Mouse (Mus musculus): Measurements from ENCODE around the gene Scd3. TPM values are rescaled to one million over a fixed set of nuclear protein-coding genes. Genes with fewer than 3 reads are reported as not detected.
A peak's percentile ranks its signal among the peaks of the same experiment; 100 is the strongest.
"Not testable (repeated sequence)": the region's sequence is repeated elsewhere in the genome, so short reads cannot be mapped to it uniquely, and the experiment has no call there.

Gene Scd3
- polyA plus RNA-seq, 1 experiment from 2014 or later, result 1.4 TPM

DNA sequence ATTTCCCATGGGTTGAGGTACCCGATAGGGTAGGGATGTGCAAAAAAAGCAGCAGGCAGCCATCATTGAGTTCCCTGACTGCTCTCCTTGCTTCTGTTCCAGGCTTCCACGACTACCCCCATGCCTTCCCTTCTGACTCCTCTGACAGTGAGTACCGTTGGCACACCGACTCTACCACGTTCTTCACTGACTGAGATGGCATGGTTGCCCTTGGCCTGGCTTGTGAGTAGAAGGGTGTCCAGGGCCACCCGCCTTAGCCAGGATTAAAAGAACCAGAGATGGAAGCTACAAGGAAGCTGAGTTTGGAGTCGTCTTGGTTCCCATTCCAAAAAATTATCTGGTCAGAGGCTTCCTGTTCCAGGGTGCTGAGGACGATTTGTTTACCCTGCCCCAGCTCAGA lies 74.9 kb downstream of the Scd3 start:
- Histone ChIP-seq H3K4me1 (peaks cover 33% of the 10 kb centered on the region), H3K9ac (replicated peaks) (no peak overlapping the region), H3K4me3 (no peak overlapping the region), H3K27me3 (no peaks in the 10 kb centered on the region), H3K9me3 (no peaks in the 10 kb centered on the region), H3K36me3 (no peaks in the 10 kb centered on the region), H3K4me2 (replicated peaks) (no peak overlapping the region), H3K27ac (replicated peaks) (no peak overlapping the region)
- no peak for ATAC-seq (ENCODE audit: low FRiP score, low read depth)
- 87% methylated on average over 8 of the region's 8 CpGs for WGBS

DNA sequence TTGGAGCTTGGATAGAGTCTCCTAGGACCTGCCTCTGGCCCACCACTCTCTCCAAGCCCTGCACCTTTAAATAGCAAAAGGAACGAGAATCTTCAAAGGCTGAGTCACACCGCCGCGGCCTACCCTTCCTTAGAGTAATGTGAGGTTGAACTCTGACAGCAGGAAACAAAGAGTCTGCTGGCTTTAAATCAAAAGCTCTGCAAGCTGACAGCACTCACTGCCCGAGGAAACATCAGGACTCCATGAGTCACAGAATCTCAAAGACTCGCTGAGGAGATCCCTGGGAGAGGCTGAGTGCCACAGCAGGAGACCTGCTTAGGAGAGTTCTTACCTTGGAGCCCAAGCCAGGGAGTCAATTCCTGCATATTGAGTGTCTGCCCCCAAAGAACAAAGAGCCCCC lies 77.7 kb downstream of the Scd3 start:
- H3K9ac ChIP-seq (replicated peaks), result no peak overlapping the region
- no peak overlapping the region for H3K4me3 ChIP-seq
- no peak for ATAC-seq (ENCODE audit: low FRiP score, low read depth)
- WGBS, result 4% methylated on average over 6 of the region's 6 CpGs
- no peaks in the 10 kb centered on the region for H3K9me3 ChIP-seq
- H3K4me2 ChIP-seq (replicated peaks), result 0 out of 2 replicates have a peak overlapping the region, but pooled peaks have one; percentile 1
- no peaks in the 10 kb centered on the region for H3K36me3 ChIP-seq
- no peaks in the 10 kb centered on the region for H3K27me3 ChIP-seq
- H3K27ac ChIP-seq (replicated peaks), result peak overlapping the region; percentile 60; the same call in 1 of the 2 replicates
- peaks cover 50% of the 10 kb centered on the region for H3K4me1 ChIP-seq

DNA sequence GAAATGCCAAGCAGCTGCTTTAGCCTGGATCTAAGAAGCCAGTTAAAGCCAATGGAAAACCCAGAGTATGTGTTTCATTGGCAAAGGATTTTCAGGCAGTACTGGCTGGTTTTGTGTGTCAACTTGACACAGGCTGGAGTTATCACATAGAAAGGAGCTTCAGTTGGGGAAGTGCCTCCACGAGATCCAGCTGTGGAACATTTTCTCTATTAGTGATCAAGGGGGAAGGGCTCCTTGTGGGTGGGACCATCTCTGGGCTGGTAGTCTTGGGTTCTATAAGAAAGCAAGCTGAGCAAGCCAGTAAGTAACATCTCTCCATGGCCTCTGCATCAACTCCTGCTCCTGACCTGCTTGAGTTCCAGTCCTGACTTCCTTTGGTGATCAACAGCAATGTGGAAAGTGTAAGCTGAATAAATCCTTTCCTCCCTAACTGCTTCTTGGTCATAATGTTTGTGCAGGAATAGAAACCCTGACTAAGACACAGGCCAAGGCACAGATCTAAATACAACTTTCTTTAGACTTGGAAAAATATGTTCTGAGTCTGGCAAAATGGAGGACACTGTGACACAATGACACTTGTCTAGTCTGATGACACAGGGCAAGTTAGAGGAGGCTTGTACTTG lies 78.9 kb downstream of the Scd3 start:
- H3K9me3 ChIP-seq; H3K27me3 ChIP-seq; H3K4me2 ChIP-seq (replicated peaks); ATAC-seq (ENCODE audit: low FRiP score, low read depth); H3K9ac ChIP-seq (replicated peaks); H3K4me3 ChIP-seq; H3K36me3 ChIP-seq: not testable (repeated sequence)
- peak overlapping the region; percentile 94 for H3K27ac ChIP-seq (replicated peaks)
- 60% methylated on average over 1 of the region's 1 CpGs for WGBS
- peaks cover 45% of the 10 kb centered on the region for H3K4me1 ChIP-seq

DNA sequence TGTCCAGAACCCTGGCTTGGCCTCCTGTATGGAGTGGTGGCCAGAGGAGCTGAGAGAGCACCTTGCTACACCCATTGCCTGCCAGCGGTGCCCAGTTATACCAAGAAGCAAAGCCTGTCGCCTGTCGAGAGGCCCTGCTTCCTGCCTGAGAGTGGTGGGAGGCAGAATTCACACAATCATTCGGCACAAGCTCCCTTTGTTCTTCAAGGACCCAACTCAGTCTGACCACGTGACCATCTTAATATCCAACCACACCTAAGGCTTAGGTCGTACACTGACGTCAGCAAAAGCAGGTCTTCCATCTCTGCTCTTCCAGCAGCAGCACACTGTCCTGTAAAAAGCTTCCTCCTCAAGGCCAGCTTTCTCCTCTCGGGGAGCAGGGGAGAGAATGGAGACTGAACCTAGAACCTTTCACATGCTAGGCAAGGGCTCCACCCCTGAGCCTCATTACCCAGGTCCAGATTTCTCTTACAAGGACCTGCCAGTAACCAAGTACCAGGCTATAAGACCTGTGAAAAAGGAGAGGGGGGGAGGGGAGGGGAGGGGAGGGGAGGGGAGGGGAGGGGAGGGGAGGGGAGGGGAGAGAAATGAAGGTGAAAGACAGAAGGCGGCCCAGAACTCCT lies 79.6 kb downstream of the Scd3 start:
- Histone ChIP-seq H3K36me3 (no peaks in the 10 kb centered on the region), H3K4me3 (no peak overlapping the region), H3K27ac (replicated peaks) (peak overlapping the region; percentile 94), H3K27me3 (no peaks in the 10 kb centered on the region), H3K4me1 (peaks cover 45% of the 10 kb centered on the region), H3K9ac (replicated peaks) (no peak overlapping the region; the same call in 1 of the 2 replicates), H3K4me2 (replicated peaks) (peak overlapping the region; percentile 58; the same call in 1 of the 2 replicates), H3K9me3 (no peaks in the 10 kb centered on the region)
- 40% methylated on average over 9 of the region's 9 CpGs for WGBS
- ATAC-seq (ENCODE audit: low FRiP score, low read depth), result no peak

DNA sequence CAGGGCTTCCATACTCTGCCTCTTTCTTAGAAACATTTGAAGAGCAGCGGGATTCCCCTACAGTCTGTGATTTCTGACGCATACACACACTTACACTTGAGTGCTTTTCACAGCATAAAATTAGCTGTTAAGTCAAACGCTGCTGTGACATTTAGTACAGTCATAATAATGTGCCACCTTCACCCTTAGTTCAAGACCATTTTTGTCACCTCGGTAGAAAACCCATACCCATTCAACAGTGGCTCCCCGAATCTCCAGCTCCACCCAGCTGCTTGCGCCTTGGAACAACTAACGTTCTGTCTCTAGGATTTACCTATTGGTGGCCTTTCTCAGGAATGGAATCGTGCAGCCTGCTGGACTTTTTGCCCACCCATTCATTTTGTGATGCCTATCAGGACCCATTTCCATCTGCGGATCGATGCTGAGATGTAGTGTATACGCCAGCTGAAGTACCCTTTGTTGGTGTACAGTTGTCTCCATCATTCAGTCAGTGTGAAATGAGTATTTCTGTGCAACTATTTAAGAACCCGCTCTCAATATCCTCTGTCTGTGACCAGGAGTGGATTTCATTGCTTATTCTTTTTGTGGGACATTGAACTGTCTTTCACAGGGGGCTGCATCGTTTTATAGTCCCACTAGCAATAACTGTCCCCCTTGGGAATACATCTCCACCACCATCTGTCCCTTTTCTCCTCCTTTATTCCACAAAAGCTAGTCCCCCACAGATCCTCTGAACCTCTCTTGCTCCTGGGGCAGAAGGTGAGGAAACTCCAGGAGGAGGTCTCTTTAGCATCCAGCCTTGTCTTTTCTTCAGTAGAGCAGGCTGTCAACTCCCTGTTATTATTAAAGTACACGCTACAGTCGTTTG lies 80.3 kb downstream of the Scd3 start:
- Histone ChIP-seq H3K9me3 (no peaks in the 10 kb centered on the region), H3K4me2 (replicated peaks) (peak overlapping the region; percentile 58), H3K4me1 (peaks cover 45% of the 10 kb centered on the region), H3K9ac (replicated peaks) (peak overlapping the region; percentile 26; the same call in 1 of the 2 replicates), H3K36me3 (no peaks in the 10 kb centered on the region), H3K27me3 (no peaks in the 10 kb centered on the region), H3K27ac (replicated peaks) (peak overlapping the region; percentile 94), H3K4me3 (peak overlapping the region; percentile 42)
- 29% methylated on average over 15 of the region's 15 CpGs for WGBS
- ATAC-seq (ENCODE audit: low FRiP score, low read depth), result no peak

DNA sequence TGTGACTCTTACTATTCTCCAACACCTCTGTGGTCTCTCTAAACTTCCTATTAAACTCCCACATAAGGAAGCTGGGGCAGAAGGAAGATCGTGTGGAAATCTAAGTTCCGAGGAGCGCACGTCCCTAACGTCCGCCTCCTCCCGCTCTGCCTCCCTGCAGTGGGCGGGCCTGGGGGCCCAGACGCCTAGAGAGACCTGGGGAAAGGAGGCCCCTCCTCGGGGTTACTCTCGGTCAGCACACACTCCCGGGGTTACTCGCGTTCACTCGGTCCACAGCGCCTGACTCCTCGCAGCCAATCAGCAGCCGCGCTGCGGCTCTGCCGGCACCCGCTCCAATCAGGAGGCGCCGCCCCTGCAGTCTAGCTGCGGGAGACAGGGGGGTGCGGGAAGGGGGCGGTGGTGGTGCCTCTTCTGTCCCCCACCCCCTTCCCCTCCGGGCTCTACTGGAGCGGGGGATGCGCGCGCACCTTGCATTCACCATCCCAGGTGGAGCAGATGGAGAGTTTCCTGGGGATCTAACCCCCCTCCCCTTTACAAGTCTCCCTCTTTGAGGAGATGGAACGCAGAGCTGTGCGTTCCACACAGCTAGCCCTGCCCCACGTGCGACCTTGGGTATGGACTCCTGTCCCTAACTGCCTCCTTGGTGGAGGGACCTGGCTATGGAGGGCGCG lies 81.1 kb downstream of the Scd3 start:
- peak overlapping the region; percentile 58 for H3K4me2 ChIP-seq (replicated peaks)
- 1% methylated on average over 38 of the region's 38 CpGs for WGBS
- H3K36me3 ChIP-seq, result no peaks in the 10 kb centered on the region
- H3K27ac ChIP-seq (replicated peaks), result peak overlapping the region; percentile 94
- no peaks in the 10 kb centered on the region for H3K9me3 ChIP-seq
- H3K4me1 ChIP-seq, result peaks cover 45% of the 10 kb centered on the region
- peak overlapping the region; percentile 42 for H3K4me3 ChIP-seq
- H3K27me3 ChIP-seq, result no peaks in the 10 kb centered on the region
- peak; percentile 98 for ATAC-seq (ENCODE audit: low FRiP score, low read depth)
- H3K9ac ChIP-seq (replicated peaks), result peak overlapping the region; percentile 48

DNA sequence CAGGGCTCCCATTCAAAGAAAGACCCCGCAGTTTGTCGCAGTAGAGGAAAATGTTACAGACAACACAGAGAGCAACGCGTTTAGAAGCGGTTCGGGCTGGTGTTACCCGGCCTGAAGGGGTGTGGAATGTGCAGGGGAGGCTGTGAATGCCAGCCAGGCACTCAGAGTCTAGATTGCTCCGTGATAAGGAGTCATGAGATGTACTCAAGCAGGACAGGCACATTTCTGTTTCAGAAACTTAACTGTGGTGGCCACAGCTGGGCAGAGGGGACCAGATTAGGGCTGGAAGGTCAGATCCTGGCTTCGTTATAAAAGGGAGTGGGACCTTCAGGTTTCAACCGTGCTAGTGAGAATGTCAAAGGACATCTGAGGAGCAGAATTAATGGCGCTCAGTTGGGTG lies 81.7 kb downstream of the Scd3 start:
- ATAC-seq (ENCODE audit: low FRiP score, low read depth), result no peak; the same call in 1 of the 2 replicates
- Histone ChIP-seq H3K36me3 (no peaks in the 10 kb centered on the region), H3K4me2 (replicated peaks) (peak overlapping the region; percentile 58), H3K9me3 (no peaks in the 10 kb centered on the region), H3K27me3 (no peaks in the 10 kb centered on the region), H3K9ac (replicated peaks) (peak overlapping the region; percentile 48), H3K4me1 (peaks cover 43% of the 10 kb centered on the region), H3K4me3 (peak overlapping the region; percentile 42), H3K27ac (replicated peaks) (peak overlapping the region; percentile 94)
- under 1% methylated on average over 11 of the region's 11 CpGs for WGBS

DNA sequence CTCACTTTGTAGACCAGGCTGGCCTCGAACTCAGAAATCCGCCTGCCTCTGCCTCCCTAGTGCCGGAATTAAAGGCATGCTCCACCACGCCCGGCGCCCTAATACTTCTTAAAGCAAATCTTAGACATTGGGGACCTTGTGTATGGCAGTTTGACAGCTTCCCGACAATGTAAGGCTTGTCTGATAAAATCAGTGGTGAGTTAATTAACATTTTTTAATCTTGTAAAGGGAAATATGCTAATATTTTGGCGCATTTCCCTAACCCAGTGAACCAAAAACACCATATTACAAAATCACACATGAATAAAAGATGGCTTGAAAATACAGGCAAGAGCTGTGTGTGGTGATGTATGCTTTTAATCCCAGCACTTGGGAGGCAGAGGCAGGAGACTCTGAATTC lies 82.5 kb downstream of the Scd3 start:
- no peaks in the 10 kb centered on the region for H3K36me3 ChIP-seq
- no peak overlapping the region for H3K27ac ChIP-seq (replicated peaks)
- no peaks in the 10 kb centered on the region for H3K9me3 ChIP-seq
- H3K4me3 ChIP-seq, result no peak overlapping the region
- no peaks in the 10 kb centered on the region for H3K27me3 ChIP-seq
- no peak overlapping the region for H3K4me2 ChIP-seq (replicated peaks)
- ATAC-seq (ENCODE audit: low FRiP score, low read depth), result no peak
- 94% methylated on average over 8 of the region's 8 CpGs for WGBS
- H3K4me1 ChIP-seq, result peaks cover 35% of the 10 kb centered on the region
- H3K9ac ChIP-seq (replicated peaks), result no peak overlapping the region

DNA sequence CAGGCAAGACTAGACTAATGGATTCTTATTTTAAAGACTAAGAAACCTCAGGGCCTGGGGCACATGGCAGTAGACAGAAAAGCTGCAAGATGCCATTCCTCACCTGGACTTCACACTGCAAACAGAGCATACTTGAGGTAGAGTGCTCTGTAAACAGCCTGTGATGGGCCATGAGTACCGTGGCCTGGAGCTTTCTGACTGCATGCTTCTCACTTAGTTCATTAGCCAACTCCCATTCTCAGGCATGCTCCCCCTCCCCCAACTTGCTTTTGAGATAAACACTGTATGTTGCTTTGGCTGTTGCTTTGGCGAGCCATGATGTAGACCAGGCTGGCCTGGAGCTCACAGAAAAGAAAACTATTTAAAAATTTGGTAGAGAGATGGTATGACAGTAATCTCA lies 83.0 kb downstream of the Scd3 start:
- Histone ChIP-seq H3K27me3 (no peaks in the 10 kb centered on the region), H3K9ac (replicated peaks) (no peak overlapping the region), H3K36me3 (no peaks in the 10 kb centered on the region), H3K27ac (replicated peaks) (no peak overlapping the region), H3K9me3 (no peaks in the 10 kb centered on the region), H3K4me3 (no peak overlapping the region), H3K4me1 (peaks cover 30% of the 10 kb centered on the region), H3K4me2 (replicated peaks) (no peak overlapping the region)
- ATAC-seq (ENCODE audit: low FRiP score, low read depth), result no peak
- WGBS, result 76% methylated on average over 2 of the region's 2 CpGs

DNA sequence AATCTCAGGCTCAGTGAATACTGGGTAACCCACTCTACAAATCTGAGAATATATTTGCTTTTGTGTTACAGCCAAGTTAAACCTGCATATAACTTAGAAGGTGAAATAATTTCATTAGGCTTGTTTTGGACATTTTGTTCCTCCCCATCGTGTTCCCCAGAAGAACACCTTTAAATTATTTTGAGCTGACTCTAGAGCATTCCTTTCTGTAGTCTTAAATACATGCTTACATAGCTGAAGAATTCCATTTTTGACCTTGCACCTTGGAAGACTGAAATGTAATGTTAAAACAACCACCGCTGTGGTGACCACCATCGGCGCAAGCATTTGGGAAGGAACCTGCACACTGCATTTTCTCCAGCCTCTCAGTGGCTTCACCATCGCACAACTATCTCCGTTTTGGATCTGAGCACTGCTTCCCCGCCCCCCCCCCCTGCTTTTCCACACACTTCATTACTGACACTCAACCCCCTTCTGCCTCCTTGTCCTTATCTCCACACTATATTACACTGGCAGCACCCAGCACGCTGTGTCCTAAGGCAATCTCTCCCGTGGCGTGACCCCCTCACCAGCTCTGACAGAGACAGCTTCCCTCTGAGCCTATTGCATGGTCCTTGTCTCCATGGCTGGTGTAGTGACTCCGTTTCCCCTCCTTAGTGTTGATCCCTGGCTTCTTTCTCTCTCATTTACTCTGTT lies 84.5 kb downstream of the Scd3 start:
- ATAC-seq (ENCODE audit: low FRiP score, low read depth), result no peak
- H3K4me3 ChIP-seq, result no peak overlapping the region
- WGBS, result 73% methylated on average over 10 of the region's 11 CpGs
- H3K4me1 ChIP-seq, result peaks cover 36% of the 10 kb centered on the region
- H3K36me3 ChIP-seq, result no peaks in the 10 kb centered on the region
- no peaks in the 10 kb centered on the region for H3K9me3 ChIP-seq
- no peaks in the 10 kb centered on the region for H3K27me3 ChIP-seq
- H3K27ac ChIP-seq (replicated peaks), result no peak overlapping the region
- no peak overlapping the region for H3K4me2 ChIP-seq (replicated peaks)
- H3K9ac ChIP-seq (replicated peaks), result no peak overlapping the region

DNA sequence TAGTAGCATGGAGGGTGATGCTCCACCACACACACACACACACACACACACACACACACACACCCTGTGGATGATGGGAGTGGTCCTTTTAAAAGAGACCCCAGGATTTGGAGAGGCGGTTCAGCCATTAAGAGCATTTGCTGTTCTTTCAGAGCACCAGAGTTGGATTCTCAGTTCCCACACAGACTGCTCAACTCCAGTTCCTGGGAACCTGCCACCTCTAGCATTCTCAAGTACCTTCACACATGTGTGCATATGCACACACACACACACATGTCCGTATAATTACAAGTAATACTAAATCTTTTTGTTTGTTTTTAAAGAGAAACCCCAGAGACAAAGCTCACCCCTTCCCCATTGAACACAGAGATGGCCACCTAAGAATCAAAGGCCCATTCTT lies 89.0 kb downstream of the Scd3 start:
- Histone ChIP-seq H3K4me3 (no peak overlapping the region), H3K4me2 (replicated peaks) (peak overlapping the region; percentile 99), H3K9me3 (no peaks in the 10 kb centered on the region), H3K36me3 (peaks cover 22% of the 10 kb centered on the region), H3K27me3 (no peaks in the 10 kb centered on the region), H3K27ac (replicated peaks) (peak overlapping the region; percentile 99), H3K4me1 (peaks cover 35% of the 10 kb centered on the region), H3K9ac (replicated peaks) (no peak overlapping the region)
- ATAC-seq (ENCODE audit: low FRiP score, low read depth), result no peak
- WGBS, result 79% methylated on average over 2 of the region's 2 CpGs

Data from midbrain, embryonic 12.5 days (tissue).